Mouse (Mus musculus) limb, embryonic 15.5 days (tissue): ENCODE measurements around the gene Mgat3. TPM values are rescaled to one million over a fixed set of nuclear protein-coding genes. Genes with fewer than 3 reads are reported as not detected.

Experiments used
- ATAC-seq: fragments of 200-750 bp; cut with Nextera tagmentation; 2 replicates; pipeline ENCODE4 v1.8.0; 2017; ENCODE audit warnings: low read depth, moderate TSS enrichment; ENCODE audit not compliant: insufficient number of reproducible peaks, low FRiP score, low TSS enrichment
- H3K27ac ChIP-seq: fragments of 300-500 bp; sonication (generic); 2 replicates; pipeline ENCODE4 v1.5.1; 2015; ENCODE audit warnings: moderate library complexity, mild to moderate bottlenecking, inconsistent platforms
- H3K27me3 ChIP-seq: fragments of 300-500 bp; sonication (generic); 2 replicates; pipeline ENCODE4 v1.6.1; 2015; ENCODE audit warnings: inconsistent platforms
- H3K36me3 ChIP-seq: fragments of 300-500 bp; sonication (generic); 2 replicates; pipeline ENCODE4 v1.6.1; 2015; ENCODE audit warnings: inconsistent platforms
- H3K4me1 ChIP-seq: fragments of 300-500 bp; sonication (generic); 2 replicates; pipeline ENCODE4 v1.6.1; 2015; ENCODE audit warnings: inconsistent platforms
- H3K4me2 ChIP-seq: fragments of 300-500 bp; sonication (generic); 2 replicates; pipeline ENCODE4 v1.6.1; 2015; ENCODE audit warnings: mild to moderate bottlenecking, inconsistent platforms
- H3K4me3 ChIP-seq: fragments of 300-500 bp; sonication (generic); 2 replicates; pipeline ENCODE4 v1.5.1; 2015; ENCODE audit warnings: mild to moderate bottlenecking, inconsistent platforms
- H3K9ac ChIP-seq: fragments of 300-500 bp; sonication (generic); 2 replicates; pipeline ENCODE4 v1.6.1; 2015; ENCODE audit warnings: inconsistent platforms
- H3K9me3 ChIP-seq: fragments of 300-500 bp; sonication (generic); 2 replicates; pipeline ENCODE4 v1.6.1; 2016; ENCODE audit warnings: inconsistent platforms
- WGBS: fragments of 180-500 bp; shearing (Covaris S2); methylation state at CpG from one replicate; pipeline ENCODE4 v1.1.7; 2015; 5-methylcytosine and 5-hydroxymethylcytosine counted together
- polyA plus RNA-seq: library from polyadenylated mRNA; unstranded; fragments of >200 nt; fragmentation: Nextera tagmentation; extraction: Ambion mirVana; gene quantifications from 2 replicates; pipeline ENCODE4 v1.2.1, GENCODE M21; 2015

The Mgat3 gene
- polyA plus RNA-seq, 1 experiment from 2014 or later = 3.5 TPM

DNA sequence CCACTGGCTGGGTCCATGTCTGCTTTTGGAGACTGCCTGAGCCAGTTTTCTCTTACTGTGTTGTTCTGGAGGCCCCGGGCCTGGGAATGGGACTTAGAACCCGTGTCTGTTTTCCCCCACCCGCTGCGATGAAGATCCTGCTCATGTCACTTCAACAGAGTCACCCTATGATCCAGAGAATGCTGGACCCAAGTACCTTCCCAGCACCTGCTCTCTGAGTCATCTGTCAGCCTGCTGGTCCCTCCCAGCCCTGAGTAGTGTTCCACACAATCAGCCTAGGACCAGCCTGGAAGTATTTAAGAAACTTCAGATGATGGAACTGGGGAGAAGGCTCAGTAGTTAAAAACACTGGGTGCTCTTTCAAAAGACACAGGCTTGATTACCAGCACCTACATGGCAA is 9.8 kb upstream of the Mgat3 start:
- H3K36me3 ChIP-seq = peaks cover 46% of the 10 kb centered on the region
- H3K4me3 ChIP-seq = no peak overlapping the region
- no peak for ATAC-seq

DNA sequence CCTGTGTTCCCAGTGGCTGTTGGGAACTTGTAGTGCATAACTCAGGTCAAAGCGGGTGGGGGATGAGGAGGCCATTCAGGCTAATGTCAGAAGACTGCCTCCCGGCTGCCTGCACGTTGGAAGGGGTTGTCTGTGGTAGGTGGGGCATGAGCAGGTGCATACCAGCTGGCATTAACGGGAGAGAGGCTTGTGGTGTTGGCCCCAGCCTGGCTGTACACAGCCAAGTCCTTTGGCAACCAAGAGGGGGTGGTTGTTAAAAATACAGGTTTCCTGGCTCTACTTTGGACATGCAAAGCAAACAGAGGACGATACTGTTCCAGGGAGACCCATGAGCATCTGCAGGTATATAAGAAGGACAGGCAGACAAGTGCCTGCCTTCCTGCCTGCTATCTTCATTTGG is 8.1 kb upstream of the Mgat3 start:
- no peaks in the 10 kb centered on the region for H3K9me3 ChIP-seq
- H3K4me3 ChIP-seq = no peak overlapping the region
- WGBS = 44% methylated on average over 5 of the region's 5 CpGs
- no peak for ATAC-seq
- no peak overlapping the region for H3K9ac ChIP-seq
- H3K4me2 ChIP-seq = no peak overlapping the region
- H3K4me1 ChIP-seq = no peaks in the 10 kb centered on the region; the same call in 1 of the 2 replicates
- H3K27ac ChIP-seq = no peak overlapping the region
- no peaks in the 10 kb centered on the region for H3K27me3 ChIP-seq
- H3K36me3 ChIP-seq = peaks cover 29% of the 10 kb centered on the region

More for the DNA sequence above, 9.8 kb upstream of the Mgat3 start:
- Histone ChIP-seq H3K27ac (no peak overlapping the region), H3K9me3 (no peaks in the 10 kb centered on the region), H3K27me3 (no peaks in the 10 kb centered on the region), H3K4me2 (no peak overlapping the region), H3K4me1 (peaks cover 17% of the 10 kb centered on the region), H3K9ac (no peak overlapping the region)
- WGBS = 86% methylated on average over 4 of the region's 4 CpGs

GRCm38 (mm10) chr15:80169484-80169883 is 4.0 kb upstream of the Mgat3 start:
- no peak for ATAC-seq
- peaks cover 22% of the 10 kb centered on the region for H3K4me1 ChIP-seq
- H3K36me3 ChIP-seq = no peaks in the 10 kb centered on the region
- H3K27me3 ChIP-seq = no peaks in the 10 kb centered on the region
- 96% methylated on average over 1 of the region's 1 CpGs for WGBS
- H3K9me3 ChIP-seq = no peaks in the 10 kb centered on the region
- no peak overlapping the region for H3K4me2 ChIP-seq
- H3K9ac ChIP-seq = no peak overlapping the region
- H3K27ac ChIP-seq = no peak overlapping the region
- H3K4me3 ChIP-seq = no peak overlapping the region

GRCm38 (mm10) chr15:80170357-80170756 is 3.2 kb upstream of the Mgat3 start:
- no peak overlapping the region for H3K4me3 ChIP-seq

DNA sequence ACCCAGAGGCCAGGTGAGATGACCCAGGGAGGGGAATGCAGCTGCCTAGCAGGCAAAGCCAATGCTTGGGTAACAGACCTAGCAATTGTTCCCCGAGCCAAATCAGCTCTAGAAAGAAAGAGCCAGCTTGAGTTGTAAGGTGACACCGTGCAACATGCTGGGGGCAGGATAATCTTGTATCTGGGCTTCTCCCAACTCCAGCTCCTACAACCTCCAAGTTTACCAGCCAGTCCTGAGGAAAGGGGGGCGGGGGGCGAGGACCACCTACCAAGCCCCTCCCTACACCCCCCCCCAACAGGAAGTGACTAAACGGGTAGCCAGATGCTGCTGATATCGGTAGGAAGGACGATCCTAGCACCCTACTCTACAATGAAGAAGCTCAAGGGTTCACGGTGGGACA is 2.2 kb upstream of the Mgat3 start:
- 3% methylated on average over 8 of the region's 8 CpGs for WGBS
- Histone ChIP-seq H3K27me3 (no peaks in the 10 kb centered on the region), H3K9ac (no peak overlapping the region), H3K4me2 (no peak overlapping the region), H3K9me3 (no peaks in the 10 kb centered on the region), H3K27ac (no peak overlapping the region), H3K4me1 (peaks cover 33% of the 10 kb centered on the region), H3K4me3 (no peak overlapping the region), H3K36me3 (no peaks in the 10 kb centered on the region)
- no peak for ATAC-seq

More at GRCm38 (mm10) chr15:80170357-80170756, 3.2 kb upstream of the Mgat3 start:
- Histone ChIP-seq H3K27ac (no peak overlapping the region), H3K27me3 (no peaks in the 10 kb centered on the region), H3K9me3 (no peaks in the 10 kb centered on the region), H3K4me2 (no peak overlapping the region), H3K9ac (no peak overlapping the region), H3K36me3 (no peaks in the 10 kb centered on the region), H3K4me1 (peaks cover 30% of the 10 kb centered on the region)
- 41% methylated on average over 4 of the region's 4 CpGs for WGBS
- ATAC-seq = no peak

DNA sequence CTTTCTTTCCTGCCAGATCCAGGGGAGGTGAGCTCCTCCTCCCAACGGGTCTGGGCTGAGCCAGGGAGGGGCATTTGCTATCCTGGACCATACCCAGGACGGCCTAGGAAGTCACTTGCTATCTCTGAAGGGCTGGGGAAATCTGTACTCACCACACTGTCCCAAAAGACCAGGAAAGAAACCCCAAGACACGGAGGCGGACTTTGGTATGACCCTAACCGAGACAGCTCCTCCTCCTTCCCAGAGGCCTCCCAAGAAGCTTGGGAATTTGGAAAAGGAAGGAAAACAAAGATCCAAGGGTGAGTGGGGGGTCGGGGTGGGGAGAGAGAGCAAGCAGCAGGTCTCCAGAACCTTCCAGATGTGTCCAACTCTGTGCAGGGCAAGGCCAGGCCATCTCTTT is 1.7 kb upstream of the Mgat3 start:
- no peak overlapping the region for H3K4me2 ChIP-seq
- no peak overlapping the region for H3K27ac ChIP-seq
- no peak for ATAC-seq
- no peak overlapping the region for H3K4me3 ChIP-seq
- H3K9ac ChIP-seq = no peak overlapping the region
- H3K4me1 ChIP-seq = peaks cover 33% of the 10 kb centered on the region
- 29% methylated on average over 6 of the region's 6 CpGs for WGBS
- no peaks in the 10 kb centered on the region for H3K36me3 ChIP-seq
- no peaks in the 10 kb centered on the region for H3K9me3 ChIP-seq
- H3K27me3 ChIP-seq = no peaks in the 10 kb centered on the region

DNA sequence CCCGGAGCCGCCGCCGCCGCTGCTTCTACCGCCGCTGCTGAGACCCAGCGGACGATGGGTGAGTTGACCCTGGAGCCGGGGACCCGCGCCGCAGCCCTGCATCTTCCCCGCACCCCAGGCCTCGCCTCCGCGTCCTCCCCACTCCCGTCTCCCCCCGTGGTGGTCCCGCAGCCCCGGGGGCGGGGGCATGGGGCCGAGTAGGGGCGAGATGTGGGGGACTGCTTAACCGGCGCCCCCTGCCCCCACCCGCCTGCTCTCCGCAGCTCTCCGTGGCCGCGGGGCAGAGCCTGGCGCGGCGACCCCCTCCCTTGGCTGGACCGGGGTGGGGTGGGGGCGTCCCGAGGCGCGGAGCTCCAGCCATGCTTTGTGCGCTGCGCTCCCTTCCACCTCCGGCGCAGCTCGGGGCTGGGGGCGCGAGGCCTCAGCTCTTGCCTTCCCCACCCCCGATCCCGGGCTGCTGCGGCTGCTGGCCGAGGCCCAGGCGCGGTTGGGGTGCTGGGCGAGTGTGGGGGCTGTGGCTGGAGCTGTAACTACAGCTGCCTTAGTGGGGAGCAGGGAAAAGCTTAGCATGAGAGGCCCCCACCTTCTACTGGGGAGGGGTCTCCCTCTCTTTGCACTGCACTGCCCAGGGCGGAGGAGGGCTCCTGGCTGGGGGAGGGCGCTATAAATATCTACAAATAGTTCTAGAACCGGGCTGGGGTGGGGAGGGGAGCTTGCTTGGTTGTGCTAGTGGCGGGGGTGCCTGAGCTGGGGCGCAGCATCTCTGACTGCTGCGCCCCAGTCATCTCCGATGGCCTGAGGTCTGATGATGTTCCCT is 468 bp downstream of the Mgat3 start:
- Histone ChIP-seq H3K4me2 (peak overlapping the region; percentile 79), H3K27ac (peak overlapping the region; percentile 86), H3K36me3 (no peaks in the 10 kb centered on the region), H3K27me3 (no peaks in the 10 kb centered on the region), H3K9ac (peak overlapping the region; percentile 85), H3K9me3 (no peaks in the 10 kb centered on the region), H3K4me1 (peaks cover 33% of the 10 kb centered on the region), H3K4me3 (peak overlapping the region; percentile 81)
- 1% methylated on average over 50 of the region's 60 CpGs for WGBS
- peak; percentile 36; the same call in 1 of the 2 replicates for ATAC-seq

DNA sequence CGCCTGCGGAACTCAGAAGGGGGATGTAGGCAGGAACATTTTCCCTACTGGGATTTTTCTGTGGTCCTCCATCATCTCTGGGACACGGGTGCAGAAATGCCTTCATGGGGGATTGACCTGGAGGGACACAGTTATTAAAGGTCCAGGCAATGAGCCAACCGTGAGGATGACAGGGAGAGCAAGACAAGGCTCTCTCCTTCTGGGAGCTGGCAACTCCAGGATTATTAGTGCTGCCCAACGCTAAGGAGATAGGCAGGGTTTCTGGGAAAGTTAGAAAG is 1.0 kb downstream of the Mgat3 start:
- 2% methylated on average over 5 of the region's 5 CpGs for WGBS
- H3K9ac ChIP-seq = peak overlapping the region; percentile 85; the same call in 1 of the 2 replicates
- peak overlapping the region; percentile 79 for H3K4me2 ChIP-seq
- H3K4me1 ChIP-seq = peaks cover 33% of the 10 kb centered on the region
- no peak for ATAC-seq
- H3K36me3 ChIP-seq = no peaks in the 10 kb centered on the region; the same call in 1 of the 2 replicates
- peak overlapping the region; percentile 81 for H3K4me3 ChIP-seq
- H3K27me3 ChIP-seq = no peaks in the 10 kb centered on the region
- H3K9me3 ChIP-seq = no peaks in the 10 kb centered on the region
- no peak overlapping the region for H3K27ac ChIP-seq

GRCm38 (mm10) chr15:80175316-80175715 is 1.8 kb downstream of the Mgat3 start:
- no peak for ATAC-seq
- WGBS = 74% methylated on average over 9 of the region's 9 CpGs
- Histone ChIP-seq H3K9me3 (no peaks in the 10 kb centered on the region), H3K4me1 (peaks cover 33% of the 10 kb centered on the region), H3K27ac (no peak overlapping the region), H3K4me3 (0 out of 2 replicates have a peak overlapping the region, but pooled peaks have one; percentile 81), H3K9ac (no peak overlapping the region), H3K4me2 (0 out of 2 replicates have a peak overlapping the region, but pooled peaks have one; percentile 79), H3K36me3 (no peaks in the 10 kb centered on the region; the same call in 1 of the 2 replicates), H3K27me3 (no peaks in the 10 kb centered on the region)

DNA sequence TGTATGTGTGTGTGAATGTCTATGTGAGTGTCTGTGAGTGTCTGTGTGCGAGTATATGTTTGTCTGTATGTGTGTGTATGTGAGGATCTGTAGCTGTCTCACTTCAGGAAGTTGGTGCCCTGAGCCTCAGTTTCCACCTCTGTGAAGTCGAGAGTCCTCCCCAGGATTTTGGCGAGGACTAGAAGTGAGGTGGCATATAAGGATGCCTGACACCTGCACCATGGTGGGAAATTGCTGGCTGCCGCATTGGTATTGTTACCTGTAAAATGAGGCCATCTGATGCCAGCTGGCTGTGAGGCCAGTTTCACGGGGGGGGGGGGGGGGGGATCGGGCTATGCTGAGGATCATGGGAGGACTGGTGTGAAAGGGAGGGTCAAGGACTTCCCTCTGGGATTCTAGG is 2.2 kb downstream of the Mgat3 start:
- H3K27me3 ChIP-seq = no peaks in the 10 kb centered on the region
- H3K4me2 ChIP-seq = no peak overlapping the region
- peaks cover 33% of the 10 kb centered on the region for H3K4me1 ChIP-seq
- H3K9ac ChIP-seq = no peak overlapping the region
- no peaks in the 10 kb centered on the region; the same call in 1 of the 2 replicates for H3K36me3 ChIP-seq
- WGBS = 73% methylated on average over 5 of the region's 6 CpGs
- H3K4me3 ChIP-seq = no peak overlapping the region
- H3K27ac ChIP-seq = no peak overlapping the region
- H3K9me3 ChIP-seq = no peaks in the 10 kb centered on the region
- no peak for ATAC-seq

DNA sequence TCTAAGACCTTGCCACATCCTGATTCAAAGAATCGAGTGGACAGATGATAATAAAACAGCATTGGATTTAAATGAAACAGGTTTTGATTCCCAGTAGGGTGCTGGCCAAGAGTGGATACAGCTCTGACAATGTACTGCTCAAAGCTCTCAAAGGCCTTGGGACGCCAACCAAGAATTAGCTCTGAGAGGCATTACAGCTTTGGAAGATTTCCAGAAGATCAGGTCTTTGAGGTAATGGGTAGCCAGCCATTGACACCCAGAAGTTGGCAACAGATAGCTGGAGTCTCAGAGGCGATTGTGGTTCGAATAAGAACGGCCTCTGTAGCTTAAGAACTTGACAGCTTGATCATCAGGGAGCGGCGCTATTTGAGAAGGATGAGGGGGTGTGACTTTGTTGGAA is 8.0 kb downstream of the Mgat3 start:
- no peaks in the 10 kb centered on the region for H3K4me1 ChIP-seq
- H3K36me3 ChIP-seq = peaks cover 8% of the 10 kb centered on the region
- no peak overlapping the region for H3K9ac ChIP-seq
- H3K27ac ChIP-seq = no peak overlapping the region
- H3K27me3 ChIP-seq = no peaks in the 10 kb centered on the region
- ATAC-seq = no peak
- WGBS = 90% methylated on average over 7 of the region's 7 CpGs
- H3K4me3 ChIP-seq = no peak overlapping the region
- H3K4me2 ChIP-seq = no peak overlapping the region
- H3K9me3 ChIP-seq = no peaks in the 10 kb centered on the region

GRCm38 (mm10) chr15:80182072-80182700 is 8.7 kb downstream of the Mgat3 start:
- Histone ChIP-seq H3K4me3 (no peak overlapping the region), H3K9ac (no peak overlapping the region), H3K36me3 (peaks cover 8% of the 10 kb centered on the region), H3K27me3 (no peaks in the 10 kb centered on the region), H3K4me2 (no peak overlapping the region), H3K4me1 (no peaks in the 10 kb centered on the region), H3K9me3 (no peaks in the 10 kb centered on the region), H3K27ac (no peak overlapping the region)
- ATAC-seq = no peak
- WGBS = 91% methylated on average over 4 of the region's 4 CpGs
